Mouse (Mus musculus) hindbrain, embryonic 15.5 days (tissue): ENCODE data around the gene Tec. TPM values are rescaled to one million over a fixed set of nuclear protein-coding genes. Genes with fewer than 3 reads are reported as not detected.

ENCODE experiments used
- ATAC-seq: fragments of 200-750 bp; cut with Nextera tagmentation; 2 replicates; pipeline ENCODE4 v1.8.0; 2017; ENCODE audit warnings: low read depth, moderate number of reproducible peaks, moderate TSS enrichment; ENCODE audit not compliant: low FRiP score
- H3K27ac ChIP-seq: fragments of 300-500 bp; sonication (generic); replicated peaks from 2 replicates; pipeline ENCODE4 v1.5.1; 2015; ENCODE audit warnings: mild to moderate bottlenecking, inconsistent platforms
- H3K27me3 ChIP-seq: fragments of 300-500 bp; sonication (generic); 2 replicates; pipeline ENCODE4 v1.6.1; 2015; ENCODE audit warnings: control low read depth, inconsistent platforms
- H3K36me3 ChIP-seq: fragments of 300-500 bp; sonication (generic); 2 replicates; pipeline ENCODE4 v1.6.1; 2015; ENCODE audit warnings: control low read depth, inconsistent platforms
- H3K4me1 ChIP-seq: fragments of 300-500 bp; sonication (generic); replicated peaks from 2 replicates; pipeline ENCODE4 v1.6.1; 2015; ENCODE audit warnings: control low read depth, inconsistent platforms
- H3K4me2 ChIP-seq: fragments of 300-500 bp; sonication (generic); 2 replicates; pipeline ENCODE4 v1.6.1; 2015; ENCODE audit warnings: moderate library complexity, mild to moderate bottlenecking, inconsistent platforms
- H3K4me3 ChIP-seq: fragments of 300-500 bp; sonication (generic); 2 replicates; pipeline ENCODE4 v1.5.1; 2015; ENCODE audit warnings: mild to moderate bottlenecking, inconsistent platforms
- H3K9ac ChIP-seq: fragments of 300-500 bp; sonication (generic); 2 replicates; pipeline ENCODE4 v1.6.1; 2015; ENCODE audit warnings: inconsistent platforms
- H3K9me3 ChIP-seq: fragments of 300-500 bp; sonication (generic); 2 replicates; pipeline ENCODE4 v1.6.1; 2016; ENCODE audit warnings: control low read depth, inconsistent platforms
- WGBS: fragments of 180-500 bp; shearing (Covaris S2); methylation state at CpG from one replicate; pipeline ENCODE4 v1.1.7; 2015; 5-methylcytosine and 5-hydroxymethylcytosine counted together
- polyA plus RNA-seq: library from polyadenylated mRNA; unstranded; fragments of >200 nt; fragmentation: Nextera tagmentation; extraction: Ambion mirVana; gene quantifications from 2 replicates; pipeline ENCODE4 v1.2.1, GENCODE M21; 2015

Tec gene
- polyA plus RNA-seq, 1 experiment from 2014 or later, result 8.8 TPM

GRCm38 (mm10) chr5:72861726-72862385 is 6.4 kb downstream of the Tec start:
- Histone ChIP-seq H3K4me1 (no peaks in the 10 kb centered on the region), H3K4me3 (no peak overlapping the region), H3K36me3 (no peaks in the 10 kb centered on the region), H3K27ac (no peak overlapping the region), H3K9me3 (no peaks in the 10 kb centered on the region), H3K27me3 (peaks cover 10% of the 10 kb centered on the region), H3K4me2 (no peak overlapping the region), H3K9ac (no peak overlapping the region)
- ATAC-seq, result no peak
- 78% methylated on average over 7 of the region's 7 CpGs for WGBS

GRCm38 (mm10) chr5:72860899-72861298 is 7.4 kb downstream of the Tec start:
- Histone ChIP-seq H3K27me3 (peaks cover under 1% of the 10 kb centered on the region; the same call in 1 of the 2 replicates), H3K9me3 (no peaks in the 10 kb centered on the region), H3K4me3 (no peak overlapping the region), H3K36me3 (no peaks in the 10 kb centered on the region), H3K4me1 (no peaks in the 10 kb centered on the region), H3K4me2 (no peak overlapping the region), H3K9ac (no peak overlapping the region), H3K27ac (no peak overlapping the region)
- WGBS, result 83% methylated on average over 8 of the region's 8 CpGs
- ATAC-seq, result no peak

DNA sequence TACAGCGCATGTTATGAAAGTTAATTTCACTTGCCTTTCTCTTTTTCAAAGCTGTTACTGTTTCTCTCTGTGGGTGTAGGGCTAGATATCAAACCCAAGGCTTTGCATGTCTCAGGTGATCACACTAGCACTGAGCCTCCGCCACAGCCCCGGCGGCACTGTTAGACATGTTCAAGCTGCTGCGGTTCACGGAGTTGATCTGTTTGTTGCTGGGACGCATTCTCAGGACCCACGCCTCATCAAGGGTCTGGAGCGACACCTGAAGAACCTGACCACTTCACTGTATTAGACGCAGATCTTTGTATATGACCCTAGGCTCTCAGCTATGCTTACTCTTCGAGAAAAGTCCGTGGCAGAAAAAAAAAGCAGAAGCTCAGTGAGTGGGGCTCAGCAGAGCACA is 10.0 kb downstream of the Tec start:
- Histone ChIP-seq H3K27ac (no peak overlapping the region), H3K4me3 (no peak overlapping the region), H3K9ac (no peak overlapping the region), H3K4me2 (no peak overlapping the region), H3K4me1 (peaks cover 4% of the 10 kb centered on the region; the same call in 1 of the 2 replicates), H3K36me3 (no peaks in the 10 kb centered on the region), H3K9me3 (no peaks in the 10 kb centered on the region), H3K27me3 (no peaks in the 10 kb centered on the region)
- WGBS, result 95% methylated on average over 12 of the region's 12 CpGs
- ATAC-seq, result no peak

- Histone ChIP-seq H3K4me2 (no peak overlapping the region), H3K9me3 (no peaks in the 10 kb centered on the region), H3K4me3 (no peak overlapping the region), H3K36me3 (no peaks in the 10 kb centered on the region), H3K4me1 (peaks cover 4% of the 10 kb centered on the region; the same call in 1 of the 2 replicates), H3K9ac (no peak overlapping the region), H3K27me3 (no peaks in the 10 kb centered on the region), H3K27ac (no peak overlapping the region)
- ATAC-seq, result no peak
- 91% methylated on average over 4 of the region's 4 CpGs for WGBS
Observed at GRCm38 (mm10) chr5:72857756-72858155, 10.5 kb downstream of the Tec start.

DNA sequence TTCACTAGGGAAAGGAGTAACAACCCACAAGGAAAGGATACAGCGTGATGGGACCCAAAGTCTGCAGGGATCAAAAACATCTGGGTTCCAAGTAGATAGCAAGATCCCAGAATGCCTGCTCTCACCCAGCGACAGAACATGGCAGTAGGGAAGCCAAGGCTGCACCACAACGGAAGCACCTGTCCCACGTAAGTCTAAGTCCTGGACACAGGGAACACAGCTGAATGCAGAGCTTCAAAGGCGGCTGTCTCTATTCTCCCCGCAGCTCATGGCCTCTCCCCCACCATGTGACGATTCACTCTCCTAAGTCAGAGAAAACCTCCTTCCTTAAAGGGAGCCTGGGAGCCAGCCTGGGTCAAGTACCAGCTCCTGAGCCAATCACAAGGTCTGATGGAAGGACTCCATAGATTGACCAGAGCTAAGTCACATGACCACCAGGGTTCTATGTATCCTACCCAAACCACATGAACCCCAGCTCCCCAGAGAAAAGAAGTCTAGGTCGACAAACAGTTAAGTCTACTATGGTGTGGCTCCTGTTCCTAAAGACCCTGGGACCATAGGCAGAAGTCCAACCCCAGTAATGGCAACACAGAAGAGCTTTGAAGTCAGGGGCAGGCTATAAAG is 11.9 kb downstream of the Tec start:
- Histone ChIP-seq H3K27me3 (no peaks in the 10 kb centered on the region), H3K9ac (no peak overlapping the region), H3K9me3 (no peaks in the 10 kb centered on the region), H3K4me1 (peaks cover 4% of the 10 kb centered on the region; the same call in 1 of the 2 replicates), H3K36me3 (no peaks in the 10 kb centered on the region), H3K27ac (0 out of 2 replicates have a peak overlapping the region, but pooled peaks have one; percentile 6), H3K4me2 (no peak overlapping the region), H3K4me3 (no peak overlapping the region)
- no peak for ATAC-seq
- WGBS, result 78% methylated on average over 8 of the region's 8 CpGs

DNA sequence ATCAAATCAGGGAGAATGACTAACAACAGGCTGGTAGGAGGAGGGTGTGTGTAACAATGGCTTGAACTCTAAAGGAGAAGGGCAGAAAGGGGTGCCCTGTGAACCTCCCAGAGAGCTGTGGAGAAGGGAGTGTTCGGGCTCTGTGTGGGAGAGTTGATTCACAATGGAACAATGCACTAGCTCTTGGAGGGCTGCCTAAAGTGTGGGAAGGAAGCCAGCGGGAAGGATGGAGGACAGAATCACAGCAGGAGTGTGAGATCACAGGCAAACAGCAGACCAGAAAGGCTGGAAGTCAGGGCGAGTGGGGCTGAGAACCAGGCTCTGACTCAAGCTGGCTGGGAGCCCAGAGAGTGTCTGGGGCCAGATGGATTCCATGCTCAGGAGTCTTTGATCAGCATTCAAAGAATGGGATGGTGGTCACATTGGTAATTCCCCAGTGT is 12.6 kb downstream of the Tec start:
- H3K9me3 ChIP-seq, result no peaks in the 10 kb centered on the region
- H3K9ac ChIP-seq, result no peak overlapping the region
- H3K36me3 ChIP-seq, result no peaks in the 10 kb centered on the region
- no peak overlapping the region; the same call in 1 of the 2 replicates for H3K4me2 ChIP-seq
- H3K4me1 ChIP-seq, result peaks cover 4% of the 10 kb centered on the region; the same call in 1 of the 2 replicates
- no peaks in the 10 kb centered on the region for H3K27me3 ChIP-seq
- WGBS, result 7% methylated on average over 3 of the region's 3 CpGs
- no peak overlapping the region for H3K4me3 ChIP-seq
- peak; percentile 92 for ATAC-seq
- H3K27ac ChIP-seq, result peak overlapping the region; percentile 60

DNA sequence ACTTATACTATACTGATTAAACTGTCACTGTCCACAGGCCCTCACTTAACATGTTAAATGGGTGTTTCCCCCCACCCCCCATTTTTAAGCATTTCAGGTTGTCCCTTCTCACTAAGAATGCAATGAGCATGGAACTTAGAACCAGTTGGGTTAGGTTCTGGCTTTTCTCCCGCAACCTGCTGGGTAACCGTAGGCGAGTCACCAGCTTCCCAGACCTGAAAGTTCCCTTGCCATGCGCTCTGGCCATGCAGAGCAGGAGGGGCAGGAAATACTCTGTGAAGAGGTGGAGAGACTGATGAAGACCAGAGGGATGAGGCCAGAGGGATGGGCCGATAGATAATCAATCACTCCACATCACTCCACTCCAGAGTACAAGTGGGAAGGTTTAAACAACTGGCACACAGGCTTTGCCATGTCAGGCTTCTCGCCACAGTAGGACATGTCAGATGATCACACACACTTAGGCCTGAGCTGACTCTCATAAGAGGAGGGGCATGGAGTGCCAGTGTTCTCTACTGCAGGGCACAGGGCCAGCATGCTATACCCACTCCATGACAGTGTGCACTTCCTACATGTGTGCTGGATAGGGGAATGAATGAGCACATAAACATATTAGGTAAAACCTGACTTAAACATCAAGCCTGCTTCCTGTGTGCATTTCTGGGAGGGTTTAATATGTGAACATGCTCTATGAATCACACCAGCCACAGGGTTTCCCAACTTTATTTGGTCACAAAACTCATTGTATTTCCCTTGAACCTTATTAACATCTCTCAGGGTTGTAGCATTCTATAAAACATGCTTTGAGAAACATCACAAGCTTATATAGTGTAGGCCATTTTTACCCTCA is 13.9 kb downstream of the Tec start:
- H3K4me3 ChIP-seq, result no peak overlapping the region
- no peaks in the 10 kb centered on the region for H3K9me3 ChIP-seq
- H3K9ac ChIP-seq, result no peak overlapping the region
- no peak for ATAC-seq
- 73% methylated on average over 6 of the region's 6 CpGs for WGBS
- no peaks in the 10 kb centered on the region for H3K27me3 ChIP-seq
- no peaks in the 10 kb centered on the region for H3K36me3 ChIP-seq
- H3K27ac ChIP-seq, result no peak overlapping the region
- no peak overlapping the region for H3K4me2 ChIP-seq
- H3K4me1 ChIP-seq, result peaks cover 4% of the 10 kb centered on the region; the same call in 1 of the 2 replicates

GRCm38 (mm10) chr5:72853365-72853764 is 14.9 kb downstream of the Tec start:
- Histone ChIP-seq H3K27ac (no peak overlapping the region), H3K9ac (no peak overlapping the region), H3K4me2 (no peak overlapping the region), H3K4me1 (peaks cover 8% of the 10 kb centered on the region), H3K27me3 (no peaks in the 10 kb centered on the region), H3K9me3 (no peaks in the 10 kb centered on the region), H3K4me3 (no peak overlapping the region), H3K36me3 (no peaks in the 10 kb centered on the region)
- no peak for ATAC-seq
- 83% methylated on average over 2 of the region's 2 CpGs for WGBS

DNA sequence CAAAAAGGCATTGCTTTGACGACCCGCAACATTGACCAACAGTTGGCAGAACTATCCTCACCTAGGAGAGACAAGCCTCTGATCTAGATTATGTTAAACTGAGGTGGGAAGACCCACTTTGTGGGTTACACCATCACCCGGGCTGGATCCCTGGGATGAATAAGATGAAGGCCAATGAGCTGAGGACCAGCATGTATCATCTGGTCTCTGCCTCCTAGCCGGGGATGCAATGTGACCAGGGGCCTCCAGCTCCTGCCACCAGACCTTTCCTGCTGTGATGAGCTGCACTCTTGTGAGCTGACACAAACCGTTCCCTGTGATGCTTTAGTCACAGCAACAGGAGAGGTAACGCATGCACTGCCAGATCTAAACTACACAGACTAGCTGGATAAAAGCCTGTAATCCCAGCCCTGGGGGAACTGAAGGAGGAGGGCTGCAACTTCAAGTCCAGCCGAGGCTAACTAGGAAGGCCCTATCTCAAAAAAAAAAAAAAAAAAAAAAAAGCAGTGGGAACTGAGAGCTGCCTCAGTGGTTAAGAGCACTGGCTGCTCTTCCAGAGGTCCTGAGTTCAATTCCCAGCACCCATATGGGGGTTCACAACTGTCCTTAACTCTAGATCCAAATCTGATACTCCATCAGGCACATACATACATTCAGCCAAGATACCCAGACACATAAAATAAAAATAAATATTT is 15.8 kb downstream of the Tec start:
- no peak overlapping the region for H3K27ac ChIP-seq
- WGBS, result 78% methylated on average over 7 of the region's 7 CpGs
- H3K4me1 ChIP-seq, result peaks cover 9% of the 10 kb centered on the region
- H3K9ac ChIP-seq, result no peak overlapping the region
- no peak overlapping the region for H3K4me3 ChIP-seq
- no peaks in the 10 kb centered on the region for H3K36me3 ChIP-seq
- no peaks in the 10 kb centered on the region for H3K27me3 ChIP-seq
- ATAC-seq, result no peak
- no peaks in the 10 kb centered on the region for H3K9me3 ChIP-seq
- H3K4me2 ChIP-seq, result no peak overlapping the region

DNA sequence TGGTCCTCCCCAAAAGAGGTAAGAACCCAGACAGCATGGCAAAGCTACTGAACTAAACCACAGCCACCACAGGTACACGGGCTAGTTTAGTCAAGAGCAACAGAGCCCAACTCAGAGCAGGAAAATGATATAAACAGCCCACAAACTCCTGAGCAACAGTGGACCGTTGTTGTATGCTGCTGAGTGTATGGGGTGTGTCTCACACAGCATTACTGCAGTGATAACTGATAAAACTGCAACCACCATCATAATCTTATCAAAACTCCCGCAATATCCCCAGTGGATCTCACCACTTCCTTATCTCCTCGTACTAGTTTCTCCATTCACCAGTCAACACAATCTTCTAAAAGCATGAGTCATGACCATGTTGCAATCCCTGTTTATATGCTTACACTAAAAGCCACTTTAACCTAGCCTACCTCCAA is 16.6 kb downstream of the Tec start:
- H3K9ac ChIP-seq, result no peak overlapping the region
- ATAC-seq, result no peak
- H3K4me2 ChIP-seq, result no peak overlapping the region
- H3K4me3 ChIP-seq, result no peak overlapping the region
- WGBS, result 92% methylated on average over 4 of the region's 4 CpGs
- H3K27me3 ChIP-seq, result no peaks in the 10 kb centered on the region
- H3K27ac ChIP-seq, result no peak overlapping the region
- peaks cover 9% of the 10 kb centered on the region for H3K4me1 ChIP-seq
- H3K36me3 ChIP-seq, result no peaks in the 10 kb centered on the region
- no peaks in the 10 kb centered on the region for H3K9me3 ChIP-seq

GRCm38 (mm10) chr5:72850926-72851673 is 17.2 kb downstream of the Tec start:
- no peak overlapping the region for H3K9ac ChIP-seq
- H3K9me3 ChIP-seq, result no peaks in the 10 kb centered on the region
- no peak overlapping the region for H3K4me2 ChIP-seq
- H3K27me3 ChIP-seq, result no peaks in the 10 kb centered on the region
- H3K4me3 ChIP-seq, result no peak overlapping the region
- H3K36me3 ChIP-seq, result no peaks in the 10 kb centered on the region
- WGBS, result 77% methylated on average over 12 of the region's 12 CpGs
- no peak overlapping the region for H3K27ac ChIP-seq
- no peak for ATAC-seq
- H3K4me1 ChIP-seq, result peaks cover 12% of the 10 kb centered on the region
